Mouse (Mus musculus) CH12.LX (cell line): ENCODE results near the gene Etnk2. TPM values are rescaled to one million over a fixed set of nuclear protein-coding genes. Genes with fewer than 3 reads are reported as not detected.

Source experiments
- DNase-seq: peaks from one replicate; pipeline ENCODE4 v3.0.0-alpha.2; 2013; ENCODE audit errors: extremely low read depth
- H3K27ac ChIP-seq: 2 replicates; pipeline ENCODE4 v1.5.1; 2012; ENCODE audit warnings: low read depth, mild to moderate bottlenecking, control low read depth, moderate library complexity; ENCODE audit not compliant: insufficient read depth
- H3K27me3 ChIP-seq: replicated peaks from 2 replicates; pipeline ENCODE3; 2012; ENCODE audit warnings: inconsistent platforms
- H3K36me3 ChIP-seq, 2 experiments: replicated peaks in 1 of 2; 2 replicates each; pipeline versions ENCODE3 to v1.6.1; 2012; ENCODE audit warnings: inconsistent platforms in 1 of 2, low read length in 1 of 2, mild to moderate bottlenecking in 1 of 2, mixed read lengths in 1 of 2, moderate library complexity in 1 of 2; ENCODE audit not compliant: control insufficient read depth in 1 of 2, insufficient read depth in 1 of 2
- H3K4me1 ChIP-seq, 2 experiments: 2 replicates each; pipeline ENCODE4 v1.6.1; 2012; ENCODE audit warnings: inconsistent platforms in 1 of 2, moderate library complexity in 1 of 2; ENCODE audit not compliant: insufficient read depth in 2 of 2, control insufficient read depth in 1 of 2
- H3K4me2 ChIP-seq: 2 replicates; pipeline ENCODE4 v1.6.1; 2012; ENCODE audit warnings: low read depth, mild to moderate bottlenecking, control low read depth; ENCODE audit not compliant: poor library complexity, insufficient read depth, severe bottlenecking
- H3K4me3 ChIP-seq, 3 experiments: fragments of 150-350 bp in 1 of 3; sonication (generic) in 1 of 3; replicated peaks in 1 of 3; 2 replicates each; pipeline versions ENCODE3 to v1.5.1; 2011 to 2012; ENCODE audit warnings: low read depth in 2 of 3, low read length in 2 of 3, mild to moderate bottlenecking in 2 of 3, moderate library complexity in 2 of 3, control low read depth in 1 of 3, improper control_type of control experiment in 1 of 3, inconsistent platforms in 1 of 3, mixed read lengths in 1 of 3; ENCODE audit not compliant: poor library complexity in 1 of 3
- H3K79me2 ChIP-seq: replicated peaks from 2 replicates; pipeline ENCODE4 v1.6.1; 2012; ENCODE audit warnings: mild to moderate bottlenecking, moderate library complexity; ENCODE audit not compliant: control insufficient read depth, poor library complexity, insufficient read depth, severe bottlenecking; ENCODE audit errors: extremely low read depth
- H3K9ac ChIP-seq: 2 replicates; pipeline ENCODE4 v1.6.1; 2012; ENCODE audit warnings: low read depth, mild to moderate bottlenecking, control low read depth, moderate library complexity; ENCODE audit not compliant: insufficient read depth
- H3K9me3 ChIP-seq: replicated peaks from 2 replicates; pipeline ENCODE3; 2012; ENCODE audit warnings: low read length, inconsistent platforms, mixed read lengths
- CHD1 ChIP-seq: IDR thresholded peaks from 2 replicates; pipeline ENCODE4 v1.6.1; 2012; ENCODE audit warnings: low read depth, low read length, improper control_type of control experiment, inconsistent platforms
- CTCF ChIP-seq, 2 experiments: IDR thresholded peaks in 1 of 2; conservative IDR thresholded peaks in 1 of 2; 2 replicates each; pipeline ENCODE4 v1.5.1; 2011 to 2012; ENCODE audit warnings: low read depth in 2 of 2, low read length in 2 of 2, improper control_type of control experiment in 1 of 2, inconsistent platforms in 1 of 2, mild to moderate bottlenecking in 1 of 2, moderate library complexity in 1 of 2
- HCFC1 ChIP-seq: IDR thresholded peaks from 2 replicates; pipeline ENCODE4 v1.6.1; 2012; ENCODE audit warnings: low read depth, mild to moderate bottlenecking, inconsistent platforms, low read length, improper control_type of control experiment
- JUN ChIP-seq: IDR thresholded peaks from 2 replicates; pipeline ENCODE4 v1.6.1; 2011; ENCODE audit warnings: low read depth, mild to moderate bottlenecking, low read length, improper control_type of control experiment, moderate library complexity; ENCODE audit not compliant: insufficient read depth
- KAT2A ChIP-seq: IDR thresholded peaks from 2 replicates; pipeline ENCODE4 v1.6.1; 2012; ENCODE audit warnings: low read length, improper control_type of control experiment, inconsistent platforms; ENCODE audit not compliant: insufficient replicate concordance
- MYC ChIP-seq: IDR thresholded peaks from 2 replicates; pipeline ENCODE4 v1.6.1; 2011; ENCODE audit warnings: low read depth, mild to moderate bottlenecking, improper control_type of control experiment, low read length
- NRF1 ChIP-seq: IDR thresholded peaks from 2 replicates; pipeline ENCODE4 v1.6.1; 2014; ENCODE audit warnings: low read depth, mild to moderate bottlenecking, inconsistent platforms, low read length, improper control_type of control experiment, moderate library complexity
- PAX5 ChIP-seq: IDR thresholded peaks from 2 replicates; pipeline ENCODE4 v1.6.1; 2012; ENCODE audit warnings: low read length, inconsistent platforms, mixed read lengths
- POLR2A ChIP-seq: IDR thresholded peaks from 2 replicates; pipeline ENCODE4 v1.6.1; 2011; ENCODE audit warnings: low read depth, mild to moderate bottlenecking, improper control_type of control experiment, low read length
- USF2 ChIP-seq: conservative IDR thresholded peaks from 2 replicates; pipeline ENCODE4 v1.6.1; 2011; ENCODE audit warnings: low read depth, low read length, improper control_type of control experiment
- ZKSCAN1 ChIP-seq: IDR thresholded peaks from 2 replicates; pipeline ENCODE4 v1.6.1; 2012; ENCODE audit warnings: low read depth, inconsistent platforms, low read length, improper control_type of control experiment, borderline replicate concordance
- ZMIZ1 ChIP-seq: IDR thresholded peaks from 2 replicates; pipeline ENCODE4 v1.6.1; 2012; ENCODE audit warnings: low read depth, mild to moderate bottlenecking, inconsistent platforms, low read length, improper control_type of control experiment
- dilution Hi-C: fragments of 300-500 bp; cut with MboI; formaldehyde crosslinking; loops from 2 replicates; pipeline ENCODE4 v1.14.3; 2020; ENCODE audit warnings: low sequenced_read_pairs; ENCODE audit not compliant: extremely low pct_unique_long_range_greater_than_20kb, extremely low pct_ligation_motif_present
- in situ Hi-C: fragments of 300-500 bp; cut with MboI; formaldehyde crosslinking; loops from 3 replicates; pipeline ENCODE4 v1.14.3; 2019; ENCODE audit warnings: low sequenced_read_pairs, low pct_ligation_motif_present, low pct_unique_long_range_greater_than_20kb, mixed read lengths
- polyA plus RNA-seq: library from polyadenylated mRNA; unstranded; fragments of >175 nt; gene quantifications from 2 replicates; pipeline ENCODE4 v1.2.1, GENCODE M21; 2012; ENCODE audit warnings: low read depth; ENCODE audit not compliant: insufficient read length
- total RNA-seq, 2 experiments: library from RNA; depleted of rRNA; stranded (reverse); fragments of 300-350 nt in 1 of 2; fragments of >200 nt in 1 of 2; gene quantifications; 2 replicates each; pipeline ENCODE4 v1.2.3; 2012 to 2014

Gene Etnk2
- total and polyA plus RNA-seq, 3 experiments = 0.30 TPM; not detected in 2

- no peak overlapping the region for H3K9ac ChIP-seq
- no peak overlapping the region for H3K4me3 ChIP-seq
- H3K4me2 ChIP-seq = no peak overlapping the region
- H3K4me1 ChIP-seq = peaks cover 5 to 16% of the 10 kb centered on the region in 2 experiments; a peak in 3 of 4 replicates
- H3K27me3 ChIP-seq = peaks cover 50% of the 10 kb centered on the region
- H3K79me2 ChIP-seq = no peaks in the 10 kb centered on the region
- dilution Hi-C loops = no loop called here
- H3K27ac ChIP-seq = no peak overlapping the region
- in situ Hi-C loops = no loop called here
- H3K36me3 ChIP-seq = no peaks in the 10 kb centered on the region
- DNase-seq = no peak
- no peak for TF ChIP-seq NRF1
- no peak for TF ChIP-seq CHD1
- no peak for TF ChIP-seq POLR2A
- no peak for TF ChIP-seq HCFC1
- no peak for TF ChIP-seq MYC
- no peak for TF ChIP-seq ZKSCAN1
- TF ChIP-seq ZMIZ1 = no peak
- TF ChIP-seq PAX5 = no peak
- TF ChIP-seq JUN = no peak
- no peak for TF ChIP-seq USF2
- H3K9me3 ChIP-seq = peaks cover 9% of the 10 kb centered on the region
Measured at GRCm38 (mm10) chr1:133421061-133421460, 57.7 kb downstream of the Etnk2 start.

DNA sequence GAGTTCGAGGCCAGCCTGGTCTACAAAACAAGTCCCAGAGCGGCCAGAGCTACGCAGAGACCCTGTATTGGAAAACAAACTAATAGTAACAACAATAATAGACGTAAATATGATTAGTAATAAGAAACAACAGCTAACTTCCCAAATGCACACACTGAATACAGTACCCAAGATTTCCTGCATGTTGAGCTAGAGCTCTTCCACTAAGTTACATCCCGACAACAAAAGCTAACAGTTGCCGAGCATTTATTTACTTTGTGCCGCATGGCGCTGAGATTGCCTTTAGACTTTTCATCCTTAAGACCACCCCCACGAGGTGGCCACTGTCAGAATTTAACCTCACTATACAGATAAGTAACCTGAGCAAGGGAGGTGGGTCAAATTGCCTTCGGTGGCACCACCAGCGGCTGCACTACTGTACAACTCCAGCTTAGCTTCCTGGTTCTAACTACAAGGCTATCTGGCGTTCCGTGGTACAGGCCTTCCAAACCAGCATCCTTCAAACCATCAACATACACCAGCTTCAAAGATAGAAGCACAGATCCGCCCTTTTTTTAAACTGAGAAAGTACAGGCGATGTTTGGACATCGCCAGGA lies 58.7 kb downstream of the Etnk2 start:
- dilution Hi-C loops = no loop called here

GRCm38 (mm10) chr1:133422615-133423161 lies 59.3 kb downstream of the Etnk2 start:
- no peaks in the 10 kb centered on the region for H3K79me2 ChIP-seq
- dilution Hi-C loops = no loop called here
- no peak for DNase-seq
- H3K4me1 ChIP-seq = peaks cover 5 to 6% of the 10 kb centered on the region in 2 experiments; a peak in 2 of 4 replicates
- H3K4me2 ChIP-seq = no peak overlapping the region
- peaks cover 56% of the 10 kb centered on the region for H3K27me3 ChIP-seq
- H3K9me3 ChIP-seq = peaks cover 9% of the 10 kb centered on the region
- TF ChIP-seq USF2 (no peak), HCFC1 (no peak), KAT2A (no peak), JUN (no peak)
- TF ChIP-seq, all 38 proteins: peak for 0
- no peak overlapping the region for H3K4me3 ChIP-seq
- in situ Hi-C loops = no loop called here
- H3K9ac ChIP-seq = no peak overlapping the region
- H3K27ac ChIP-seq = no peak overlapping the region
- no peaks in the 10 kb centered on the region for H3K36me3 ChIP-seq

More for the DNA sequence above, 58.7 kb downstream of the Etnk2 start:
- no peaks in the 10 kb centered on the region for H3K36me3 ChIP-seq
- H3K9ac ChIP-seq = no peak overlapping the region
- no peaks in the 10 kb centered on the region for H3K79me2 ChIP-seq
- TF ChIP-seq CTCF (conservative IDR thresholded peaks at IDR 0.05 in 1 of 2, IDR thresholded peaks at IDR 0.05 in 1 of 2; ENCODE audit: low read depth in 2 of 2, low read length in 2 of 2) = no peak
- TF ChIP-seq, all 38 proteins: peak for 0
- no peak overlapping the region for H3K4me3 ChIP-seq
- no peak for DNase-seq
- peaks cover 53% of the 10 kb centered on the region for H3K27me3 ChIP-seq
- peaks cover 5 to 12% of the 10 kb centered on the region in 2 experiments; a peak in 3 of 4 replicates for H3K4me1 ChIP-seq
- H3K9me3 ChIP-seq = peaks cover 9% of the 10 kb centered on the region
- H3K27ac ChIP-seq = no peak overlapping the region
- in situ Hi-C loops = no loop called here
- H3K4me2 ChIP-seq = no peak overlapping the region
